Mouse (Mus musculus): ENCODE measurements around the gene Ncor2. TPM values are rescaled to one million over a fixed set of nuclear protein-coding genes. Genes with fewer than 3 reads are reported as not detected.
A peak's percentile ranks its signal among the peaks of the same experiment; 100 is the strongest.

Ncor2 gene
- polyA plus RNA-seq, 1 experiment = 71.5 TPM

GRCm38 (mm10) chr5:125151872-125152534, 27.0 kb downstream of the Ncor2 start:
- H3K4me3 ChIP-seq (ENCODE audit: insufficient read depth, low read length) = no peak overlapping the region
- H3K27ac ChIP-seq (ENCODE audit: insufficient read depth, low read depth, low read length) = no peak overlapping the region
- no peak for TF ChIP-seq POLR2A (IDR thresholded peaks at IDR 0.05; ENCODE audit: borderline replicate concordance, low read depth, low read length)
- TF ChIP-seq CTCF (IDR thresholded peaks at IDR 0.05; ENCODE audit: low read depth, low read length) = no peak
- H3K4me1 ChIP-seq (ENCODE audit: control insufficient read depth, insufficient read depth, low read length) = peaks cover 13% of the 10 kb centered on the region

- TF ChIP-seq POLR2A (IDR thresholded peaks at IDR 0.05; ENCODE audit: borderline replicate concordance, low read depth, low read length) (no peak), CTCF (IDR thresholded peaks at IDR 0.05; ENCODE audit: low read depth, low read length) (no peak)
- Histone ChIP-seq H3K4me3 (ENCODE audit: insufficient read depth, low read length) (no peak overlapping the region), H3K4me1 (ENCODE audit: control insufficient read depth, insufficient read depth, low read length) (peaks cover 21% of the 10 kb centered on the region), H3K27ac (ENCODE audit: insufficient read depth, low read depth, low read length) (no peak overlapping the region)
Observed at GRCm38 (mm10) chr5:125150951-125151564, 28.0 kb downstream of the Ncor2 start.

GRCm38 (mm10) chr5:125149142-125149541, 29.9 kb downstream of the Ncor2 start:
- H3K27ac ChIP-seq (ENCODE audit: insufficient read depth, low read depth, low read length) = no peak overlapping the region
- H3K4me1 ChIP-seq (ENCODE audit: control insufficient read depth, insufficient read depth, low read length) = peaks cover 31% of the 10 kb centered on the region
- no peak for TF ChIP-seq CTCF (IDR thresholded peaks at IDR 0.05; ENCODE audit: low read depth, low read length)
- no peak overlapping the region for H3K4me3 ChIP-seq (ENCODE audit: insufficient read depth, low read length)

GRCm38 (mm10) chr5:125148686-125149085, 30.3 kb downstream of the Ncor2 start:
- Histone ChIP-seq H3K4me1 (ENCODE audit: control insufficient read depth, insufficient read depth, low read length) (peaks cover 33% of the 10 kb centered on the region), H3K4me3 (ENCODE audit: insufficient read depth, low read length) (no peak overlapping the region), H3K27ac (ENCODE audit: insufficient read depth, low read depth, low read length) (no peak overlapping the region)
- TF ChIP-seq POLR2A (IDR thresholded peaks at IDR 0.05; ENCODE audit: borderline replicate concordance, low read depth, low read length) (no peak), CTCF (IDR thresholded peaks at IDR 0.05; ENCODE audit: low read depth, low read length) (no peak)

GRCm38 (mm10) chr5:125148173-125148572, 30.8 kb downstream of the Ncor2 start:
- TF ChIP-seq CTCF (IDR thresholded peaks at IDR 0.05; ENCODE audit: low read depth, low read length) (no peak), POLR2A (IDR thresholded peaks at IDR 0.05; ENCODE audit: borderline replicate concordance, low read depth, low read length) (no peak)
- Histone ChIP-seq H3K27ac (ENCODE audit: insufficient read depth, low read depth, low read length) (no peak overlapping the region), H3K4me1 (ENCODE audit: control insufficient read depth, insufficient read depth, low read length) (peaks cover 38% of the 10 kb centered on the region), H3K4me3 (ENCODE audit: insufficient read depth, low read length) (no peak overlapping the region)

GRCm38 (mm10) chr5:125147124-125147523, 31.9 kb downstream of the Ncor2 start:
- H3K4me1 ChIP-seq (ENCODE audit: control insufficient read depth, insufficient read depth, low read length) = peaks cover 48% of the 10 kb centered on the region
- TF ChIP-seq CTCF (IDR thresholded peaks at IDR 0.05; ENCODE audit: low read depth, low read length) = no peak
- no peak for TF ChIP-seq POLR2A (IDR thresholded peaks at IDR 0.05; ENCODE audit: borderline replicate concordance, low read depth, low read length)
- no peak overlapping the region for H3K27ac ChIP-seq (ENCODE audit: insufficient read depth, low read depth, low read length)
- no peak overlapping the region for H3K4me3 ChIP-seq (ENCODE audit: insufficient read depth, low read length)

GRCm38 (mm10) chr5:125143114-125143872, 35.7 kb downstream of the Ncor2 start:
- Histone ChIP-seq H3K4me1 (ENCODE audit: control insufficient read depth, insufficient read depth, low read length) (peaks cover 77% of the 10 kb centered on the region), H3K4me3 (ENCODE audit: insufficient read depth, low read length) (no peak overlapping the region), H3K27ac (ENCODE audit: insufficient read depth, low read depth, low read length) (no peak overlapping the region)
- no peak for TF ChIP-seq POLR2A (IDR thresholded peaks at IDR 0.05; ENCODE audit: borderline replicate concordance, low read depth, low read length)

GRCm38 (mm10) chr5:125141916-125142315, 37.1 kb downstream of the Ncor2 start:
- H3K27ac ChIP-seq (ENCODE audit: insufficient read depth, low read depth, low read length) = peak overlapping the region; percentile 97

GRCm38 (mm10) chr5:125141525-125141880, 37.5 kb downstream of the Ncor2 start:
- Histone ChIP-seq H3K4me1 (ENCODE audit: control insufficient read depth, insufficient read depth, low read length) (peaks cover 81% of the 10 kb centered on the region), H3K27ac (ENCODE audit: insufficient read depth, low read depth, low read length) (peak overlapping the region; percentile 97), H3K4me3 (ENCODE audit: insufficient read depth, low read length) (peak overlapping the region; percentile 57)
- TF ChIP-seq POLR2A (IDR thresholded peaks at IDR 0.05; ENCODE audit: borderline replicate concordance, low read depth, low read length) (no peak), CTCF (IDR thresholded peaks at IDR 0.05; ENCODE audit: low read depth, low read length) (no peak)

More at GRCm38 (mm10) chr5:125141916-125142315, 37.1 kb downstream of the Ncor2 start:
- H3K4me3 ChIP-seq (ENCODE audit: insufficient read depth, low read length) = no peak overlapping the region
- no peak for TF ChIP-seq POLR2A (IDR thresholded peaks at IDR 0.05; ENCODE audit: borderline replicate concordance, low read depth, low read length)
- peaks cover 81% of the 10 kb centered on the region for H3K4me1 ChIP-seq (ENCODE audit: control insufficient read depth, insufficient read depth, low read length)
